Mouse (Mus musculus): ENCODE measurements around the gene Adamts17. TPM values are rescaled to one million over a fixed set of nuclear protein-coding genes. Genes with fewer than 3 reads are reported as not detected.

The Adamts17 gene
- polyA plus RNA-seq, 1 experiment from 2014 or later, result 3.4 TPM

DNA sequence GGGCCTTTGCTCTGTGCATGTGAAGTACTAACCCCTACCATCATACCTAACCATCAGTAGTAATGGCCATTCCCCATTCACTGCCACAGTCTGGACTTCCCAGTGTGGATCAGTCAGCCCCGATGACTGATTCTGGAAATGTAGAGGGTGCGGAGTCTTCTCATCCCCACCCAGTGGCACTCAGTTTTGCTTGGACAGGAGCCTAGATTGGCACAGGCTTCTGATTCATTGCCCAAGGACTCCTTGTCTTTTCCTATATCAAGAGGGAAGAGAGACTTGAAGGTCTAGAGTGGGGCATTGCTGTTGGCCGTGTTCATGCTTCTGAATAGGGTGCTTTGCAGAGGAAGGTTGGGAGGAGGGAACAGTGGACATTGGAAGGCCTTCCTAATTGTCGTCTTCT is 148.1 kb downstream of the Adamts17 start:
- H3K9ac ChIP-seq (ENCODE audit: low read depth, low read length), result no peak overlapping the region
- 94% methylated on average over 4 of the region's 4 CpGs for WGBS
- no peak for ATAC-seq
- H3K4me1 ChIP-seq (ENCODE audit: control insufficient read depth, insufficient read depth, low read length), result no peaks in the 10 kb centered on the region
- H3K27me3 ChIP-seq (ENCODE audit: control insufficient read depth, insufficient read depth, low read depth, low read length), result no peaks in the 10 kb centered on the region
- H3K4me3 ChIP-seq (ENCODE audit: low read depth, low read length), result no peak overlapping the region
- no peak overlapping the region for H3K27ac ChIP-seq (ENCODE audit: low read length)
- H3K4me2 ChIP-seq (ENCODE audit: low read length), result no peak overlapping the region
- H3K36me3 ChIP-seq (ENCODE audit: control insufficient read depth, insufficient read depth, low read length), result no peaks in the 10 kb centered on the region
- 0 out of 2 replicates have a peak, but pooled peaks cover 4% of the 10 kb centered on the region for H3K9me3 ChIP-seq (replicated peaks; ENCODE audit: control insufficient read depth, low read length, poor library complexity, severe bottlenecking)

DNA sequence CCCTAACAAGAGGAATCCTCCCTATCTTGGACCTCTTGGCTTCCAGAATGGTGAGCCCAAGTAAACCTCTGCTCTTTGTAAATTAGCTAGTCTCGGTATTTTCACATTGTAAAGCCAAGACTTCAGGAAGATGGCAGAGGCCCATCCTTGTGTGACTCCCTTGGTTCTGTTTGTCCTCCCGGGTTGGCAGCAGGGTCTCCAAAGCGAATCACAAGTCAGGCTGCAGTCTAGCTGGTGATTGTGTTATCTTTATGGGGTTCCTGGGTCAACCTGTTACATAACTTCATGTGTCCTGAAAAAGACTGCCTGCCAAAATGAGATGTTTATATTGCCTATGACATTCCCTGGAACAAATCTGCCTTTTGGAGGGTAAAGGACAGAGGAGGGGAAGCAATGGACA is 148.9 kb downstream of the Adamts17 start:
- H3K9me3 ChIP-seq (replicated peaks; ENCODE audit: control insufficient read depth, low read length, poor library complexity, severe bottlenecking), result 0 out of 2 replicates have a peak, but pooled peaks cover 4% of the 10 kb centered on the region
- H3K9ac ChIP-seq (ENCODE audit: low read depth, low read length), result no peak overlapping the region
- H3K27ac ChIP-seq (ENCODE audit: low read length), result no peak overlapping the region
- no peaks in the 10 kb centered on the region for H3K36me3 ChIP-seq (ENCODE audit: control insufficient read depth, insufficient read depth, low read length)
- ATAC-seq, result no peak
- no peaks in the 10 kb centered on the region for H3K27me3 ChIP-seq (ENCODE audit: control insufficient read depth, insufficient read depth, low read depth, low read length)
- WGBS, result 93% methylated on average over 3 of the region's 3 CpGs
- H3K4me3 ChIP-seq (ENCODE audit: low read depth, low read length), result no peak overlapping the region
- H3K4me2 ChIP-seq (ENCODE audit: low read length), result no peak overlapping the region
- H3K4me1 ChIP-seq (ENCODE audit: control insufficient read depth, insufficient read depth, low read length), result no peaks in the 10 kb centered on the region

DNA sequence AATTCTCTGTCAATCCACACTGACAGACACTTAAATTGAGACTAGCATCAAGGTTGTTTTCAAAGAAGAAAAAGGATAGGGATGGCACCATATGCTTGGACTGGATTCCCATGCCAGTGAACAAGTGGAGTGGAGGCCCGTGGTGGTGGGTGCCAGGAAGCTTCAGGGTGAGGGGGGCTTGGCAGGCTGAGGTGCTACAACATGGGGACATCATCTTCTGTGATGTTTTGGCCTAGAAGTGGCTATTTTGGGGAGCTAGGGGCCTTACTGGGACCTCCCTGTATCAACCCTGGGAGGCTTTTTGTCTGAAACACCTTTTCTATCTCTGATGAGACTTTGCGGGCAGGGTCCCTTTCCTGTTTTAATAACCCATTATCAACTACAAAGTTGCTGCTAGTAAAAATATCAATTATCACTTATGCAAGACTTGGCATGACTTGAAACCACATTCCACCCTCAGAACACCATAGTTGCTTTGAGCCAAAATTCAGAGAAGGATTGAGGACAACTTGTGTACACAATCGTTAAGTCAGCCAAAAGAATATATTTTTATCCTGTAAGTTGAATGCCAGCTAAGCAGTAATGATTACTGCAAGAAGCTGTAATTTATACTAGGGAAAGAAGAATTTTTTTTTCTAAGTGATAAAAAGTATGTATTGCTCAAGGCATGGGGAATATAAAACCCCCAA is 150.0 kb downstream of the Adamts17 start:
- H3K27me3 ChIP-seq (ENCODE audit: control insufficient read depth, insufficient read depth, low read depth, low read length), result no peaks in the 10 kb centered on the region
- H3K9ac ChIP-seq (ENCODE audit: low read depth, low read length), result no peak overlapping the region
- no peaks in the 10 kb centered on the region for H3K36me3 ChIP-seq (ENCODE audit: control insufficient read depth, insufficient read depth, low read length)
- ATAC-seq, result no peak
- no peaks in the 10 kb centered on the region for H3K9me3 ChIP-seq (replicated peaks; ENCODE audit: control insufficient read depth, low read length, poor library complexity, severe bottlenecking)
- no peak overlapping the region for H3K4me2 ChIP-seq (ENCODE audit: low read length)
- no peaks in the 10 kb centered on the region for H3K4me1 ChIP-seq (ENCODE audit: control insufficient read depth, insufficient read depth, low read length)
- H3K4me3 ChIP-seq (ENCODE audit: low read depth, low read length), result no peak overlapping the region
- no peak overlapping the region for H3K27ac ChIP-seq (ENCODE audit: low read length)
- 87% methylated on average over 3 of the region's 3 CpGs for WGBS

DNA sequence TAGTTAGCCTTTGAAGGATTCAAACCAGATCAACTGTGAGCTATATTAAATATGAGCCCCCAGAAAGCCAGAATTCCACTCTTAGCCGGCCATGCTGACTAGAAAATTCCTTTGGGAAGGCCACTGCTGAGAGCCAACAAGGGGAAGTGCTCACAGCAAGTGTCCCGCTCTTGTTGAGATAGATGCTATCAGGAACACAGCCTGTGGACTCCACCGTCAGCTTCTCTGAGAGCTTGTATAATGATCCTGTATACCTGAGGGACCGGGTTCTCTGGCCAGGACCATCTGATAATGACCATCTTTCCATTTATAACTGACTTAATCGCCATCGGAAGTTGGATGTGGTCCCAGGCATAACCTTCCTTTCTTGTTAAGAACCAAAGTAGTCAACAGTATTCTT is 159.3 kb downstream of the Adamts17 start:
- H3K27me3 ChIP-seq (ENCODE audit: control insufficient read depth, insufficient read depth, low read depth, low read length), result no peaks in the 10 kb centered on the region

DNA sequence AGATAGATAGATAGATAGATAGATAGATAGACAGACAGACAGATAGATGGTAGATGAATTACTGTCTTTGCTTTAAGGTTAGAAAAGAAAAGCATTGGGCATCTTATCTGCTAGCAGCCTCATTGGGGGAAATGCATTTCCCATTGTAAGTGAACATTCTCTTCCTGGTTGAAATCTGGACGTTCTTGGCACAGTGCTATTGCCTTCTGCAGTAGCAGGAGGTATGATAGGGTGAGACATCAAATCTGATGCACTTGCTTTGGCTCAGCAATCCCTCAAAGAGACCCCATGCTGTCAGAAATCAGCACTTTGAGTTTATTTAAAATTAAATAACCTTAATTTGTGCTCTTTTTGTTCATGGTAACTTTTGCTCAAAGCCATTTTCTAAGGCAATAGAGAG is 164.1 kb downstream of the Adamts17 start:
- Histone ChIP-seq H3K36me3 (ENCODE audit: control insufficient read depth, insufficient read depth, low read length) (no peaks in the 10 kb centered on the region), H3K27ac (ENCODE audit: low read length) (no peak overlapping the region), H3K4me1 (ENCODE audit: control insufficient read depth, insufficient read depth, low read length) (no peaks in the 10 kb centered on the region), H3K9me3 (replicated peaks; ENCODE audit: control insufficient read depth, low read length, poor library complexity, severe bottlenecking) (no peaks in the 10 kb centered on the region), H3K4me2 (ENCODE audit: low read length) (no peak overlapping the region), H3K9ac (ENCODE audit: low read depth, low read length) (no peak overlapping the region), H3K27me3 (ENCODE audit: control insufficient read depth, insufficient read depth, low read depth, low read length) (no peaks in the 10 kb centered on the region), H3K4me3 (ENCODE audit: low read depth, low read length) (no peak overlapping the region)
- 65% methylated on average over 1 of the region's 1 CpGs for WGBS
- ATAC-seq, result no peak

More for the DNA sequence above, 159.3 kb downstream of the Adamts17 start:
- no peaks in the 10 kb centered on the region for H3K9me3 ChIP-seq (replicated peaks; ENCODE audit: control insufficient read depth, low read length, poor library complexity, severe bottlenecking)
- H3K4me3 ChIP-seq (ENCODE audit: low read depth, low read length), result no peak overlapping the region
- H3K27ac ChIP-seq (ENCODE audit: low read length), result no peak overlapping the region
- 86% methylated on average over 6 of the region's 6 CpGs for WGBS
- H3K4me1 ChIP-seq (ENCODE audit: control insufficient read depth, insufficient read depth, low read length), result no peaks in the 10 kb centered on the region
- H3K36me3 ChIP-seq (ENCODE audit: control insufficient read depth, insufficient read depth, low read length), result no peaks in the 10 kb centered on the region
- H3K4me2 ChIP-seq (ENCODE audit: low read length), result no peak overlapping the region
- no peak for ATAC-seq
- no peak overlapping the region for H3K9ac ChIP-seq (ENCODE audit: low read depth, low read length)

DNA sequence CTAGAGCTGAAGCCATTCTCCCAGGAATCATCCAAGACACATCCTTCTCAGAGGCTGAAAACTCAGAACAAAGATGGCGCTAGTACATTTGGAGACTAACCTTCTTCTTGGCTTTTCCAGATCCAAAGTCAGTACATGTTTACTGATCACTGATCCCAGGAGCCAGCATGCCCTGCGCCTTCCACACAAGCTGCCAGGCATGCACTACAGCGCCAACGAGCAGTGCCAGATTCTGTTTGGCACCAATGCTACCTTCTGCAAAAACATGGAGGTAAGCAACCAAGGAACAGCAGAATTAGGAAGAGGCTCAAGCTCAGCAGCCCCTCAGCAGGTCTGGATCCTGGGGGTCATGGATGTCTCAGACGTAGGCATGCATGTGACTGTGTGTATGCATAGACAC is 164.7 kb downstream of the Adamts17 start:
- Histone ChIP-seq H3K9ac (ENCODE audit: low read depth, low read length) (no peak overlapping the region), H3K4me1 (ENCODE audit: control insufficient read depth, insufficient read depth, low read length) (no peaks in the 10 kb centered on the region), H3K36me3 (ENCODE audit: control insufficient read depth, insufficient read depth, low read length) (no peaks in the 10 kb centered on the region), H3K27me3 (ENCODE audit: control insufficient read depth, insufficient read depth, low read depth, low read length) (no peaks in the 10 kb centered on the region), H3K4me3 (ENCODE audit: low read depth, low read length) (no peak overlapping the region), H3K9me3 (replicated peaks; ENCODE audit: control insufficient read depth, low read length, poor library complexity, severe bottlenecking) (no peaks in the 10 kb centered on the region), H3K27ac (ENCODE audit: low read length) (no peak overlapping the region), H3K4me2 (ENCODE audit: low read length) (no peak overlapping the region)
- ATAC-seq, result no peak
- WGBS, result 95% methylated on average over 5 of the region's 5 CpGs

DNA sequence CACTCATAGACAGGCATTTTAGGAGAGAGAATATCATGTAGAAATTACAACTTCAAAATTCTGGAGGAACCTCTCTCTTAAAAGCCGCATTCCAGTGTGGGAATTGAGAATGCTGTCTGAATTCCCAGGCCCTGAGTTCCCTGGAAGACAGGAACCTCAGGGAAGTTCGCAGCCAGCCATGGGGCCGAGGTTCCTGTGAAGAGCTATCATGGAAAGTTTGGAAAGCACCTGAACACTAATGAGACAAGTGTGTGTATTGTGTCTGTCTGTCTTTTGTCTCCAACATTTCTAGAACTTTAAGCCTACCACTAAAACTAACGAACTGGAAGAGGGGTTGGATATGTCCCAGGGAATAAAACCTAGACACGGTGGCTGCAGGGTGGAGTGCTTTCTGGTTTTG is 170.3 kb downstream of the Adamts17 start:
- Histone ChIP-seq H3K4me2 (ENCODE audit: low read length) (no peak overlapping the region), H3K27me3 (ENCODE audit: control insufficient read depth, insufficient read depth, low read depth, low read length) (no peaks in the 10 kb centered on the region), H3K9ac (ENCODE audit: low read depth, low read length) (no peak overlapping the region), H3K9me3 (replicated peaks; ENCODE audit: control insufficient read depth, low read length, poor library complexity, severe bottlenecking) (no peaks in the 10 kb centered on the region), H3K4me1 (ENCODE audit: control insufficient read depth, insufficient read depth, low read length) (no peaks in the 10 kb centered on the region), H3K4me3 (ENCODE audit: low read depth, low read length) (no peak overlapping the region), H3K27ac (ENCODE audit: low read length) (no peak overlapping the region), H3K36me3 (ENCODE audit: control insufficient read depth, insufficient read depth, low read length) (no peaks in the 10 kb centered on the region)
- no peak for ATAC-seq
- WGBS, result 90% methylated on average over 5 of the region's 5 CpGs

DNA sequence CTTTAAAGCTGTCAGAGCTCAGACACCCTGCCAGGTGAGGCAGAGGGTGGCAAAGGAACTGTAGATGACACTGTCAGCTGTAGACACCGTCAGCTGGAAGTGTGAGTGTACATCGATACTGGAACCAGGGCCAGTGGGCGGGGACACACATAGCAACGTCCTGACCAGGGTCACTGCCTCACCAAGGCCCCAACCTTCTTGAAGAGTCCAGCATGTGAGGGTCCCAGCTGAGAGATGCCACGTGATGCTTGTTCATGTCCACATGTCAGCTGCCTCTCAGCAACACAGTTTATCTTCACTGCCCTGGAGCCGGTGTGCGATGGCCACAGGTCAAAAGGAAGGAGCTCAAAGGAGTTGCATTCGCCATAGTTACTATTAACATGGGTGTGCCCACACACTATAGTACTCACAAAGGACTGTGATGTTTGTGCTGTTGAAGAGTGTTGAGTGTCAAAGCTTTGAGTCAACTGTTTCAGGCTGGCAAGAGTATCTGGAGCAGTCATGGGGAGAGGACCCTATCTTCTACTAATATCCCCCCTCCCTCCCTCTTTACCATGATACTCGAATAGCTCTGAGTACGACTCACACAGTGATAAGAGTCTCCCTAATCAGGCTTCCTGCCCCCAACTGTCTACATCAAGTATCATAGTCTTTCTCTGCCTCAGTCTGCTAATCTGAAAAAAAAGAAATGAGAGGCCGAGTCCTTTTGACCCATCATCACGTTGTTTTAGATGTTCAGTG is 172.6 kb downstream of the Adamts17 start:
- no peaks in the 10 kb centered on the region for H3K4me1 ChIP-seq (ENCODE audit: control insufficient read depth, insufficient read depth, low read length)

DNA sequence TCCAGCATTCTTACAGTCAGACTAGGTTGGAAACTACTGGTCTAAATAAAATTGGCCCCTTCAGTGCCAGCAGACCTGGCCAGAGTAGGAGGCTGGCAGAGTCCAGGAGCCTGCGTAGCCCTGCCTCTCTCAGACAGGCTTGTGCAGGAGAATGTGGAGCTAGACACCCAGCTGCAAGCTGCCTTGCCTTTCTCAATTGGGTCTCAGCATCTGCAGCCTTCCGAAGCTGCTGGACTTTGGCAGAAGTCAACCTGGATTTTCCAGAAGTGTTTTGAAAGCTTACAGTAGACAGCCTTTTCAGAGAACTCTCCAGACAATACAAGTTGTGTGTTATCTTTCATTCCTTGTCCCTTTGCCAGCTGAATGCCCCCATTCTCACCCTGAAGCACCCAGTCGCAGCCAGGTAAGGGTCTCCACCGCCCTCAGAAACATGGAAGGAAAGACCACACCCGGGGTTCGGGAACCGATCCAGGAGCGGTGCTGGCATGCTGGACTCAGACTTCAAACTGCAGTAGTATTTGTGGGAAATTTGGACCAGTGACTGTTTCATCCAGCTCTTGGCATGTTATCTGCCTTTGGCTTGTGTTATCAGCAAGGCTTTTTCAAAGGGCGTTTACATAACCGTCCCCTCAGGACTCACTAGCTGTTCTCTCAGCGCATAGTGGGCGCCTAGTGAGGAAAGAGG is 173.8 kb downstream of the Adamts17 start:
- Histone ChIP-seq H3K27ac (ENCODE audit: low read length) (no peak overlapping the region), H3K36me3 (ENCODE audit: control insufficient read depth, insufficient read depth, low read length) (no peaks in the 10 kb centered on the region), H3K4me1 (ENCODE audit: control insufficient read depth, insufficient read depth, low read length) (no peaks in the 10 kb centered on the region), H3K9ac (ENCODE audit: low read depth, low read length) (no peak overlapping the region), H3K4me2 (ENCODE audit: low read length) (no peak overlapping the region), H3K4me3 (ENCODE audit: low read depth, low read length) (no peak overlapping the region), H3K9me3 (replicated peaks; ENCODE audit: control insufficient read depth, low read length, poor library complexity, severe bottlenecking) (no peaks in the 10 kb centered on the region), H3K27me3 (ENCODE audit: control insufficient read depth, insufficient read depth, low read depth, low read length) (no peaks in the 10 kb centered on the region)
- ATAC-seq, result no peak
- 94% methylated on average over 12 of the region's 12 CpGs for WGBS

More for the DNA sequence above, 172.6 kb downstream of the Adamts17 start:
- no peak for ATAC-seq
- Histone ChIP-seq H3K36me3 (ENCODE audit: control insufficient read depth, insufficient read depth, low read length) (no peaks in the 10 kb centered on the region), H3K27me3 (ENCODE audit: control insufficient read depth, insufficient read depth, low read depth, low read length) (no peaks in the 10 kb centered on the region), H3K4me2 (ENCODE audit: low read length) (no peak overlapping the region), H3K9me3 (replicated peaks; ENCODE audit: control insufficient read depth, low read length, poor library complexity, severe bottlenecking) (no peaks in the 10 kb centered on the region), H3K4me3 (ENCODE audit: low read depth, low read length) (no peak overlapping the region), H3K27ac (ENCODE audit: low read length) (no peak overlapping the region), H3K9ac (ENCODE audit: low read depth, low read length) (no peak overlapping the region)
- WGBS, result 87% methylated on average over 12 of the region's 12 CpGs
